Mouse (Mus musculus) ES-Bruce4 (cell line): ENCODE measurements around the gene Senp1.

Experiments used
- CTCF ChIP-seq: IDR thresholded peaks from one replicate; pipeline ENCODE4 v1.8.1; 2011; ENCODE audit warnings: low read depth, low read length
- EP300 ChIP-seq: IDR thresholded peaks from 2 replicates; pipeline ENCODE4 v1.6.1; 2011; ENCODE audit warnings: low read depth, low read length; ENCODE audit not compliant: insufficient read depth
- POLR2A ChIP-seq: IDR thresholded peaks from one replicate; pipeline ENCODE4 v1.8.1; 2011; ENCODE audit warnings: low read length; ENCODE audit not compliant: insufficient read depth

- no peak for TF ChIP-seq CTCF
- TF ChIP-seq EP300 = no peak
- no peak for TF ChIP-seq POLR2A
Measured at GRCm38 (mm10) chr15:98107703-98108296, 14.3 kb upstream of the Senp1 start.
